In the genomic region with DNA sequence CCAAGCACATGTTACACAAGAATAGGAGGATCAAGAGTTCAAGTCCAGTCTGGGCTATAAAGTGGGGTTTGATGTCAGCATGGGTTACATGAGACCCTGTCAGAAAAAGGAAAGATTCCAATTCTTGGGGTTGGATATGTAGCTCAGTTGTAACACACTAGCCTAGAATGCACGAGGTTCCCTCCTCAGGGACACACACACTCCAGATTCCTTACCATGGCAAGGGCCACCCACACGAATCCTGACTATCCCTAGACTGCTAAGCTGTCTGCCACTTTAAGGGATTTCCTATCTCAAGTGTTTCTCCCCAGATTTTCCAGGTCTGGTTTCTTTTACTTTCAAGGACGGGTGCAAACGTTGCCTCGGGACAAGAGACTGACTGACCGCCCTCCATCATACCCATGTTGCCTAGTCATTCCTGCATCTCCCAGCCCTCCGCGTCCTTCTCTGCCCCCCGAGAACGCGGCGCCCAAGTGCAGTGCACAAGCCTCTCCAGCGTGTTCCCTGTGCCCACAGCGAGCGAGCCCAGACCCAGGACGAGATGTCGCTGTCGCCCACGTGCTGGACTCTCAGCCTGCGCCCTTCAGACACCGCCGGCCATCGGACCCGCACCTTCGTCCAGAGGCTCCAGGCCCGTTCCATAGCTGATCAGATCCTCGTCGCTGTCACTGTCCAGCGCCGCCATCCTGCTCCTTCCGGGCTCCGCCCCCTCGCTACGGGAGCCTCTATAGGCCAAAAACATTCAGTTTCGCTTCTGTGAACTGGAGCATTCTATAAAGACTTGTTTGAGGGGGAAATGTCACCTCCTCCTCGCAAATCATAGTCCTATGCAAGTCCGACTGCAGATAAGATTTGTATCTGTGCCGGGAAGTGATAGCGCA, we compare ENCODE assay signal across 8 mouse cellular contexts. TPM values are rescaled to one million over a fixed set of nuclear protein-coding genes. Genes with fewer than 3 reads are reported as not detected.
DNase-seq lines count a peak whose midpoint lies in the region; ATAC-seq lines count a peak whose summit lies in the region.

A gene (minus strand): TSS at position 712 of the 881 bp plus-strand sequence.

- peak within 1 kb of the TSS; percentile 78 for H3K4me2 ChIP-seq in heart, embryonic 14.5 days (ENCODE audit: low read length)
- peak within 1 kb of the TSS; percentile 83 for H3K4me2 ChIP-seq in liver, embryonic 12.5 days

- DNase-seq in c-Kit-negative CD71-positive TER-119-positive erythroid progenitor cells, embryonic 14.5 days (ENCODE audit: low read depth, low spot score): peak; percentile 71
- peak; percentile 66 for DNase-seq in fibroblast of lung, adult 2 months (ENCODE audit: low read depth)
- DNase-seq in kidney, postnatal 10 days: peak; percentile 97
- peak; percentile 94 for DNase-seq in naive thymus-derived CD4-positive, alpha-beta T cell, adult 2 months (ENCODE audit: low read depth)
- DNase-seq in splenic B cell, adult 2 months (ENCODE audit: low read depth, low spot score): peak; percentile 91

- 1% methylated on average over 39 of the region's 39 CpGs for WGBS in heart, embryonic 14.5 days
- under 1% methylated on average over 39 of the region's 39 CpGs for WGBS in liver, embryonic 12.5 days (ENCODE audit: insufficient replicate concordance)

- peak within 1 kb of the TSS; percentile 85 for H3K9ac ChIP-seq in heart, embryonic 14.5 days (ENCODE audit: low read length)
- peak within 1 kb of the TSS; percentile 81 for H3K9ac ChIP-seq in liver, embryonic 12.5 days

- peaks cover 7 to 8% of the 10 kb centered on the region in 2 experiments for H3K4me1 ChIP-seq in heart, embryonic 14.5 days (ENCODE audit: control insufficient read depth in 2 of 2, insufficient read depth in 2 of 2, low read length in 2 of 2)
- peaks cover 30% of the 10 kb centered on the region for H3K4me1 ChIP-seq in liver, embryonic 12.5 days

- peak within 1 kb of the TSS; percentile 3 to 62; a peak in 2 of 4 replicates for H3K27ac ChIP-seq in heart, embryonic 14.5 days (replicated peaks in 1 of 2; ENCODE audit: control insufficient read depth in 1 of 2, insufficient read depth in 1 of 2, low read depth in 2 of 2, low read length in 2 of 2)
- peak within 1 kb of the TSS; percentile 72 for H3K27ac ChIP-seq in liver, embryonic 12.5 days

- H3K27me3 ChIP-seq in heart, embryonic 14.5 days (ENCODE audit: control insufficient read depth, insufficient read depth, low read length): no peaks in the 10 kb centered on the region
- peaks cover 9% of the 10 kb centered on the region; the same call in 1 of the 2 replicates for H3K27me3 ChIP-seq in liver, embryonic 12.5 days (replicated peaks)
- no peaks in the 10 kb centered on the region for H3K27me3 ChIP-seq in splenic B cell, adult 2 months (ENCODE audit: control insufficient read depth, insufficient read depth, low read length, poor library complexity, severe bottlenecking)

- no peaks in the 10 kb centered on the region for H3K9me3 ChIP-seq in heart, embryonic 14.5 days (ENCODE audit: control insufficient read depth, low read length)
- no peaks in the 10 kb centered on the region for H3K9me3 ChIP-seq in liver, embryonic 12.5 days (replicated peaks)

- peak; percentile 95 for ATAC-seq in CD4-positive, CD25-positive, alpha-beta regulatory T cell, adult 4 months
- ATAC-seq in heart, embryonic 14.5 days (ENCODE audit: insufficient number of reproducible peaks, insufficient read depth, low FRiP score, low read depth): peak; percentile 68; the same call in 1 of the 2 replicates
- ATAC-seq in liver, embryonic 12.5 days: peak; percentile 85

- peak within 1 kb of the TSS; percentile 58 to 76 for H3K4me3 ChIP-seq in heart, embryonic 14.5 days (ENCODE audit: control insufficient read depth in 1 of 2, insufficient read depth in 1 of 2, low read depth in 1 of 2, low read length in 2 of 2)
- peak within 1 kb of the TSS; percentile 93 for H3K4me3 ChIP-seq in liver, embryonic 12.5 days

- H3K36me3 ChIP-seq in heart, embryonic 14.5 days (ENCODE audit: control insufficient read depth, insufficient read depth, low read length): no peaks in the 10 kb centered on the region
- no peaks in the 10 kb centered on the region for H3K36me3 ChIP-seq in liver, embryonic 12.5 days
- H3K36me3 ChIP-seq in splenic B cell, adult 2 months (ENCODE audit: control insufficient read depth, insufficient read depth, low read length, poor library complexity, severe bottlenecking): no peaks in the 10 kb centered on the region

RNA-seq across cellular contexts. Expression of the gene that starts here (rescaled TPM):
- polyA plus RNA-seq in CD4-positive, CD25-positive, alpha-beta regulatory T cell, adult 4 months (2017; shearing (Covaris generic)): 10 to 100 TPM; 22.4 to 28.6 TPM
- 11.5 and 12.2 TPM in 2 replicates for polyA plus RNA-seq in heart, embryonic 14.5 days (2014; fragmentation: Nextera tagmentation; extraction: Ambion mirVana)
- 9.6 and 10.6 TPM in 2 replicates for polyA plus RNA-seq in liver, embryonic 12.5 days (2016; fragmentation: Nextera tagmentation; extraction: Ambion mirVana)

Comparison
In these comparisons a context has a peak if more than half of its experiments do, and no peak if none do; other contexts are left out.
1. Peak in every context shown above with its lines: DNase-seq, ATAC-seq, H3K4me3 ChIP-seq and H3K27ac ChIP-seq.